Mouse (Mus musculus) effector memory CD4-positive, alpha-beta T cell, adult 5 months (primary cell): Measurements from ENCODE around the gene Tubg1. TPM values are rescaled to one million over a fixed set of nuclear protein-coding genes. Genes with fewer than 3 reads are reported as not detected.

Experiments used
- polyA plus RNA-seq: library from polyadenylated mRNA; unstranded; fragments of 100-300 nt; shearing (Covaris generic); gene quantifications from one replicate; pipeline ENCODE4 v1.2.1, GENCODE M21; 2017

The Tubg1 gene
- polyA plus RNA-seq, result 12.5 TPM

DNA sequence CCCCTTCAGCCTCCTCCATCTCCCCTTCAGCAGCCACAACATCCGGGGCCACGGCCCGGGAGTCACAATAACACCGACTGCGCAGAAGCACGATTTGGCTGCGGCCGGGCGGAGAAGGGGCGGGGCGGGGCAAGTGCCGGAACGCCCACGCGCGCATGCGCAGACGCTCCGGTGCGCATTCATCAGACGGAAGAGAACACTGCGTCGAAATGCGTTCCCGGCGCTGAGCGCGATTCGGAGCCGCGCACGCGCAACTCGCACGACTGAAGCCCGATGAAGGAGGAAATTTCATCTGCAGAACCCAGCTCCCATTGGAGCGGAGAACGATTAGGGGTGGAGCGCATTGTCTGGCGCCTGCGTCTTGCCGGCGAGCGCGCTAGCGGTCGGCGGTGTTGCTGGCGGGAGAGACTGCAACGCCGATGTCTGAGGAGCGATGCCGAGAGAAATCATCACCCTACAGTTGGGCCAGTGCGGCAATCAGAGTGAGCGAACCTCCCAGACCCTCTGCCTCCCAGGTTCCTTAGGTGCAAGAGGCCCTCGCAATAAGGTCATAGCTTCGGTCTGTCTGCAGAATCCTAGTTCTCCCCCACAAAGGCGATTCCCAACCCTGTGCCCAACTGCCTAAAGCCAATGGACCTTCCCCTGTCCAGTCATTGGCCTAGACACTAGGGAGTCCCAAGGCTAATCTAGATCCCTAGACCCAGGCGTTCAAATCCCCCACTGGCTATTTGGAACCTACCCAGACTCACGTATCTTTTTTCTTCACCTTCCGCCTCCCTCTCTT lies at the start of gene Tubg1, which contains the start of gene Retreg3:
TSS of gene Tubg1 (plus strand) at position 178 of the 784 bp plus-strand sequence.
TSS of gene Retreg3 (minus strand) at position 133 of the 784 bp plus-strand sequence.

GRCm38 (mm10) chr11:101078121-101078520 lies 41.6 kb upstream of the Tubg1 start, which contains the start of gene Hsd17b1:
Hsd17b1 (plus strand) TSS chr11:101078411.

GRCm38 (mm10) chr11:101082208-101083082 lies 37.3 kb upstream of the Tubg1 start, which contains the start of gene Coasy:
Coasy (plus strand) TSS chr11:101082565.

DNA sequence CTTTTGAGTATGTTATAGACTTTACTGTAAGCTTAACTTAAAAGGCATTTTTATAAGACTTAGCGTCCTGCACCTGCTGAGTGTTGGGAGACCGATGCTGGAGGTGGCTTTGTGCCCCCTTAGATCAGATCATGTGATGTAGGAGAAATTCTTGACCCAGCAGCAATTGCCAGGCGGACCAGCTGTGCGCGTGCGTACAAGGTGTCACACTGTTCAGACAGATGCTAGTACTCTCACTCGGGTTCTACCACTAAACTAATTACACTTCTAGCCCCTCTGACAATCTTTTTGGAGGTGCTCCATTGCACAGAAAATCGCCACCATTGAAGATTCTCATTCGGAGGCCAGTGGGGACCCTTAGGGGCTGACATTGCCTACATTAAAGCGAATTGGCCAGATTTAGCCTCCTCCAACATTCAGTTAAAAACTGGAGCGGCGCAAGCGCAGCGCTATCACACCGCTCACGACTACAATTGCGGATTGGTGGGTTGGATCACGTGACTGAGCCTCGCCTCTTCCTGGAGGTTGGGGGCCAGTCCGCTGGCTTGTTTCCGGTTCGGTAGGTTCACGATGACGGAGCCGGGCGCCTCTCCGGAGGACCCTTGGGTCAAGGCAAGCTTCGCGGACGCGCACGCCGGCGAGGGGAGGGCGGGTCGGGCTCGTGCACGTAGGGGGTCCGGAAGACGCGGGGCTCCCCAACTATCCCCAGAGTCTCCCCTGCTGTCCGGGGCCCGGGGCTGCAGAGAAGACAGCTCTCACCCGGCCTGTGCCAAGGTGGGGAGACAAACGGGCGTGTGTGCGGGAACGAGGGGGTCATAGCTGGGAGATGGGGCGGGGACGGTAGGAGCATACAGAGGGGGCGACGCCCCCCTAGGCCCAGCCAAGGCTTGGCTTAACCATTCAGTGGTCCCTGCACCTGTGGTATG lies 32.7 kb upstream of the Tubg1 start, which contains the start of gene Mlx:
TSS of gene Mlx (plus strand) at position 522 of the 926 bp plus-strand sequence.

DNA sequence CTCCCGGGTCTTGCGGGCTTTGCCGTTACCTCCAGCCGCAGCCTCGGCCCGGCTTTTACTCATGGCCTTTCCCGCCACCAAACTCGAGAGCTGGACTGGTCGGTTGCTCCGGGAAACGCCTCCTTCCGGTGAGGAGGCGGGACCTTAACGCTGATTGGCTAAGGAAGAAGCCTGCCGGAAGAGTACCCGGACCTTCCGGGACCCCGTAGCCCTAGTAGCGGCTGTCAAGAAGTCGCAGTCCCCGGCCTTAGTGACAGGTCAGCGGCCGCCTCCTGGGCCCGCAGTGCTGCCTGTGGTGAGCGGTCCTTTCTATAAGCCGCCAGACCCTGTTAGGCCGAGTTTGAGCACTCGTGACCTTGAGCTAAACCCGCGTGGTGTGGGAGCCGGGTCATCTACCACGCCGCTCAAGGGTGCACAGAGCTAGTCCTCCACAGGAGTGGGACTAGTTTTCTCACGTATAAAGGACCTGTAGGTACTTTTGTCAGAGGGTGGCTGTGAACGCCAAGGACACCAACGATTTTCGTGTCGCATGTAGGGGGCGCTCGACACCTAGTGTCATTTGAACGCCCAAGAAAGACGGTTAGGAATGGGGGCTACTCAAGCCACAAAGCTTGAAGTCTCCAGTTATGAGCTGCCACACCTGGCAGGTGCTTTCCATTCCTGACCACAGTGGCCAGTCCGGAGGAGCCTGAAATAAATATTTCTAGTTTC lies 24.3 kb upstream of the Tubg1 start, which contains the start of gene Psmc3ip:
TSS of gene Psmc3ip (minus strand) at position 123 of the 711 bp plus-strand sequence.

GRCm38 (mm10) chr11:101155728-101156371 lies 36.1 kb downstream of the Tubg1 start, which contains the start of gene Tubg2:
Tubg2 (plus strand) TSS chr11:101155907.

GRCm38 (mm10) chr11:101170354-101170810 lies 50.6 kb downstream of the Tubg1 start, which contains the start of gene Cntnap1:
Cntnap1 (plus strand) TSS chr11:101170523.

DNA sequence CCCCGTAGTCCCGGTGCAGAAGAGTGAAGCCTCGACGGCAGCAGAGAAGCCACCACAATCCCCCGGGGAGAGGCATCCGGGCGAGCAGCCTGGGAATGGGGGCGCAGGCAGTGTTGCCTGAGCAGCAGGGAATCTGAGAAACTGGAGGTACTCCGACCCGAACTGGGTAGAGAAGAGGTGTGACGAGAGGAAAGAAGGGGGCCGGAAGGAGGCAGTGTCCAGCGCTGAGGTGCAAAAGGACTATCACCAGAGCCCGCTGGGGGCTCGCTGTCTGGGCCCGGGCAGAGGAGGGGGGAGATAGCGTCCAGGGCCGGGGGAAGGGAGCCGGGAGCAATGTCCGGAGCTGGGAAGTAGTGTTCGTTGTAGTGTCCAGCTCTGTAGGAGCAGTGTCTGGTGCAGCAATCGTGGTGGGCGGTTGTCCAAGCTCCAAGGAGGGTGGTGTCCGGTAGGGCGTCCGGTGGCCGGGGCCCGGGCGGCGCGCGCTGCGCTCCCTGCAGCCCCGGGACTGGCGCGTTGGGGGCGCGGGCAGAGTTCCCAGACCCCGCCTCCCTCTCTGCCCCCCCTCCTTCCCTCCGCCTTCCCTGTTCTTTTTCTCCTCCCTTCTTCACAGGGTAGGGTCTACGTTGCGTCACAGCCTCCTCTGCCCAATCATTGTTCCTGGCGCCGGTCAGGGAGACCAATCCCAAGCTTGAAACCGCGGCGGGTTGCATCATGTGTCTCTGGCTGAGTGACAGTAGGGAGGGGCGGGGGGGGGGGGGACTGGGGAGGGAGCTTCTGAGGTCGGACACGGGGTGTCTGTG lies 51.3 kb downstream of the Tubg1 start, which contains the start of gene Plekhh3:
TSS of gene Plekhh3 (minus strand) at position 541 of the 800 bp plus-strand sequence.

DNA sequence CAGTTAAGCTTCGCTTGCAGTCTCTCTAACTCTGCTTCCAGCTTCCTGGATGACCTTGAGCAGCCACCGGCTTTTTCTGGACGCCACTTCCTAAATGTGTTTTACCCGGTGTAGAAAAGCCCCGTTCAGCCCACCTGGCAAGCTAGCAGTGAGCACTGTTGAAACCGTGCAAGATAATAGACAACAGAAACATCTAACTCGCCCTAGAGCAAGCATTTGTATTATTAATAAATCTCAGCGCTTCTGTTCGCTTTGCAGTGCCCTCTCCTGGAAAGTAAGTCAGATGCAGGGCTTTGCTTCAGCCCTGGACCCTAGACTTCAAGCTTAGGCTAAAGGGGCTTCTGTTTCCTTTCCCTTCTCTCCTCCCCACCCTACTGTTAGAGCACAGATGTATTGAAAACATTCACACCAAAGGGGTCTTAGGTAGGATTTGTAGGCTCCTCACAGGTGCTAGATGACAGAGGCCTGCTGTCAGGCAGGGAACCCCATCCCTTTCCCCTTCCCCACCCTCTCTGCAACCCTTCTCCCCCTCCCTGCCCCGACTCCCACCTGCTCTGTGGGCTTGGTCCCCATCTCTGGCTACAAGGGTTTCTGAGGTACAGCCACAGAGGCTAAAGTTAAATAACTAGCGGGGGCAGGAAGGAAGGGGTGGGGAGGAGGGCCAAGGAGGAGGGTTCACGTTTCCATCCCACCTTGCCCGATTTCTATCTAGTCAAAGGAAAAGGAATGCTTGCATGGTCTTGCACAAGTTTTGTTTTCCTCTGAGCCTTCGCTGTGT lies 55.3 kb downstream of the Tubg1 start, which contains the start of gene Ccr10:
TSS of gene Ccr10 (minus strand) at position 593 of the 778 bp plus-strand sequence.

Other genes starting within 250 kb of the Tubg1 start
- gene Stat3, start 180.4 kb upstream of the Tubg1 start, polyA plus RNA-seq, result 338 TPM
- not detected for gene Cavin1, start 149.1 kb upstream of the Tubg1 start, polyA plus RNA-seq
- 1.00 TPM for gene Atp6v0a1, start 110.5 kb upstream of the Tubg1 start, polyA plus RNA-seq
- gene Naglu, start 49.9 kb upstream of the Tubg1 start, polyA plus RNA-seq, result 7.1 TPM
- not detected for gene Hsd17b1, start 41.5 kb upstream of the Tubg1 start, polyA plus RNA-seq
- 7.8 TPM for gene Coasy, start 37.4 kb upstream of the Tubg1 start, polyA plus RNA-seq
- 56.1 TPM for gene Mlx, start 32.7 kb upstream of the Tubg1 start, polyA plus RNA-seq
- gene Psmc3ip, start 24.5 kb upstream of the Tubg1 start, polyA plus RNA-seq, result 4.1 TPM
- 58.4 TPM for gene Retreg3, start within 50 bp of the Tubg1 start, polyA plus RNA-seq
- gene Tubg2, start 36.0 kb downstream of the Tubg1 start, polyA plus RNA-seq, result 1.1 TPM
- gene Cntnap1, start 50.6 kb downstream of the Tubg1 start, polyA plus RNA-seq, result 0.21 TPM
- 0.15 TPM for gene Plekhh3, start 51.4 kb downstream of the Tubg1 start, polyA plus RNA-seq
- 0.94 TPM for gene Ccr10, start 55.5 kb downstream of the Tubg1 start, polyA plus RNA-seq
- gene Ezh1, start 106.5 kb downstream of the Tubg1 start, polyA plus RNA-seq, result 82.5 TPM
- not detected for gene Ramp2, start 126.1 kb downstream of the Tubg1 start, polyA plus RNA-seq
- gene Vps25, start 133.8 kb downstream of the Tubg1 start, polyA plus RNA-seq, result 78.1 TPM
- 0.62 TPM for gene Wnk4, start 140.6 kb downstream of the Tubg1 start, polyA plus RNA-seq
- gene Cntd1, start 159.1 kb downstream of the Tubg1 start, polyA plus RNA-seq, result not detected
- 41.6 TPM for gene Coa3, start 159.2 kb downstream of the Tubg1 start, polyA plus RNA-seq
- gene Becn1, start 182.3 kb downstream of the Tubg1 start, polyA plus RNA-seq, result 194 TPM
- 157 TPM for gene Psme3, start 196.3 kb downstream of the Tubg1 start, polyA plus RNA-seq
- 3.6 TPM for gene Aoc2, start 205.1 kb downstream of the Tubg1 start, polyA plus RNA-seq
- gene Aoc3, start 210.7 kb downstream of the Tubg1 start, polyA plus RNA-seq, result not detected
- gene G6pc, start 247.6 kb downstream of the Tubg1 start, polyA plus RNA-seq, result not detected